Mouse (Mus musculus) MEL (cell line): ENCODE measurements around the gene Klf9.

Experiments used
- CTCF ChIP-seq, 3 experiments: IDR thresholded peaks in 2 of 3; conservative IDR thresholded peaks in 1 of 3; 2 replicates each; pipeline ENCODE4 v1.5.1; 2011 to 2012; ENCODE audit warnings: low read length in 3 of 3, low read depth in 2 of 3, mild to moderate bottlenecking in 2 of 3, improper control_type of control experiment in 1 of 3, inconsistent platforms in 1 of 3, mixed read lengths in 1 of 3, moderate library complexity in 1 of 3; ENCODE audit not compliant: control insufficient read depth in 1 of 3, insufficient read depth in 1 of 3, poor library complexity in 1 of 3, severe bottlenecking in 1 of 3
- EP300 ChIP-seq, 2 experiments: IDR thresholded peaks; 2 replicates each; pipeline ENCODE4 v1.6.1; 2011; ENCODE audit warnings: improper control_type of control experiment in 2 of 2, low read length in 2 of 2, low read depth in 1 of 2, mild to moderate bottlenecking in 1 of 2
- HCFC1 ChIP-seq: IDR thresholded peaks from 2 replicates; pipeline ENCODE4 v1.6.1; 2012; ENCODE audit warnings: low read depth, mild to moderate bottlenecking, inconsistent platforms, low read length, improper control_type of control experiment, moderate library complexity
- POLR2A ChIP-seq, 2 experiments: IDR thresholded peaks; 2 replicates each; pipeline ENCODE4 v1.6.1; 2011 to 2012; ENCODE audit warnings: low read length in 2 of 2, mild to moderate bottlenecking in 2 of 2, control low read depth in 1 of 2, improper control_type of control experiment in 1 of 2, low read depth in 1 of 2, moderate library complexity in 1 of 2; ENCODE audit not compliant: control insufficient read depth in 1 of 2, insufficient read depth in 1 of 2, poor library complexity in 1 of 2
- POLR2AphosphoS2 ChIP-seq: IDR thresholded peaks from 2 replicates; pipeline ENCODE4 v1.6.1; 2011; ENCODE audit warnings: low read length, improper control_type of control experiment
- SIN3A ChIP-seq: IDR thresholded peaks from 2 replicates; pipeline ENCODE4 v1.6.1; 2012; ENCODE audit warnings: low read length, improper control_type of control experiment, inconsistent platforms
- TAL1 ChIP-seq: IDR thresholded peaks from 2 replicates; pipeline ENCODE4 v1.6.1; 2012; ENCODE audit warnings: mild to moderate bottlenecking, inconsistent platforms, low read length, moderate library complexity, mixed read lengths
- USF2 ChIP-seq, 2 experiments: IDR thresholded peaks; 2 replicates each; pipeline ENCODE4 v1.6.1; 2011 to 2012; ENCODE audit warnings: improper control_type of control experiment in 2 of 2, low read length in 2 of 2, borderline replicate concordance in 1 of 2, inconsistent platforms in 1 of 2, low read depth in 1 of 2, mild to moderate bottlenecking in 1 of 2; ENCODE audit not compliant: insufficient read depth in 1 of 2
- ZC3H11A ChIP-seq: IDR thresholded peaks from 2 replicates; pipeline ENCODE4 v1.6.1; 2012; ENCODE audit warnings: low read depth, mild to moderate bottlenecking, inconsistent platforms, low read length, improper control_type of control experiment
- ZNF384 ChIP-seq: IDR thresholded peaks from 2 replicates; pipeline ENCODE4 v1.6.1; 2012; ENCODE audit warnings: low read depth, mild to moderate bottlenecking, inconsistent platforms, low read length, improper control_type of control experiment

GRCm38 (mm10) chr19:23152201-23152640 lies 11.2 kb downstream of the Klf9 start:
- no peak for TF ChIP-seq CTCF (IDR thresholded peaks at IDR 0.05 in 2 of 3, conservative IDR thresholded peaks at IDR 0.05 in 1 of 3; ENCODE audit: control insufficient read depth in 1 of 3, insufficient read depth in 1 of 3, low read depth in 2 of 3, low read length in 3 of 3, poor library complexity in 1 of 3, severe bottlenecking in 1 of 3)
- TF ChIP-seq USF2 (IDR thresholded peaks at IDR 0.05; ENCODE audit: borderline replicate concordance in 1 of 2, insufficient read depth in 1 of 2, low read depth in 1 of 2, low read length in 2 of 2), result no peak
- TF ChIP-seq ZNF384, result no peak
- TF ChIP-seq POLR2A (IDR thresholded peaks at IDR 0.05; ENCODE audit: control insufficient read depth in 1 of 2, insufficient read depth in 1 of 2, low read depth in 1 of 2, low read length in 2 of 2, poor library complexity in 1 of 2), result no peak
- TF ChIP-seq TAL1, result no peak
- no peak for TF ChIP-seq SIN3A
- no peak for TF ChIP-seq ZC3H11A
- TF ChIP-seq POLR2AphosphoS2, result no peak
- TF ChIP-seq HCFC1, result no peak
- TF ChIP-seq EP300 (IDR thresholded peaks at IDR 0.05; ENCODE audit: low read depth in 1 of 2, low read length in 2 of 2), result no peak
